Mouse (Mus musculus) right cerebral cortex, postnatal 4 days (tissue): ENCODE measurements around the gene Dock4.

Experiments
- DNase-seq: peaks from one replicate; pipeline ENCODE4 v3.0.0-alpha.2; 2022

Gene Dock4

GRCm38 (mm10) chr12:40789379-40790361, 343.9 kb downstream of the Dock4 start:
- no peak for DNase-seq

GRCm38 (mm10) chr12:40791221-40791620, 345.5 kb downstream of the Dock4 start:
- no peak for DNase-seq

- DNase-seq, result no peak
These were observed 346.5 kb downstream of the Dock4 start for GRCm38 (mm10) chr12:40792184-40792650.

GRCm38 (mm10) chr12:40794066-40794465, 348.3 kb downstream of the Dock4 start:
- DNase-seq, result no peak

GRCm38 (mm10) chr12:40794756-40795155, 349.0 kb downstream of the Dock4 start:
- no peak for DNase-seq

- DNase-seq, result no peak
These were observed 350.0 kb downstream of the Dock4 start for GRCm38 (mm10) chr12:40795768-40796167.

GRCm38 (mm10) chr12:40796813-40797491, 351.2 kb downstream of the Dock4 start:
- no peak for DNase-seq

GRCm38 (mm10) chr12:40797561-40798343, 352.0 kb downstream of the Dock4 start:
- no peak for DNase-seq

- no peak for DNase-seq
These were observed 352.7 kb downstream of the Dock4 start for GRCm38 (mm10) chr12:40798344-40799017.

- no peak for DNase-seq
These were observed 355.7 kb downstream of the Dock4 start for GRCm38 (mm10) chr12:40801456-40801855.

- no peak for DNase-seq
These were observed 359.5 kb downstream of the Dock4 start for GRCm38 (mm10) chr12:40805257-40805656.

GRCm38 (mm10) chr12:40807916-40808315, 362.2 kb downstream of the Dock4 start:
- DNase-seq, result no peak

GRCm38 (mm10) chr12:40813474-40813873, 367.7 kb downstream of the Dock4 start:
- DNase-seq, result no peak

GRCm38 (mm10) chr12:40814659-40815363, 369.1 kb downstream of the Dock4 start:
- DNase-seq, result no peak

GRCm38 (mm10) chr12:40818046-40818708, 372.4 kb downstream of the Dock4 start:
- DNase-seq, result no peak

- no peak for DNase-seq
These were observed 377.9 kb downstream of the Dock4 start for GRCm38 (mm10) chr12:40823631-40824030.

- DNase-seq, result no peak
These were observed 378.5 kb downstream of the Dock4 start for GRCm38 (mm10) chr12:40824251-40824650.

- DNase-seq, result no peak
These were observed 380.2 kb downstream of the Dock4 start for GRCm38 (mm10) chr12:40825935-40826460.

- DNase-seq, result no peak
These were observed 380.7 kb downstream of the Dock4 start for GRCm38 (mm10) chr12:40826491-40826890.

GRCm38 (mm10) chr12:40828025-40828424, 382.3 kb downstream of the Dock4 start:
- no peak for DNase-seq

- DNase-seq, result no peak
These were observed 383.5 kb downstream of the Dock4 start for GRCm38 (mm10) chr12:40829269-40829668.
